Mouse (Mus musculus) ovary, adult 2 months (tissue): Measurements from ENCODE around the gene Med25. TPM values are rescaled to one million over a fixed set of nuclear protein-coding genes. Genes with fewer than 3 reads are reported as not detected.

Source experiments
- polyA plus RNA-seq: library from polyadenylated mRNA; depleted of rRNA; stranded (reverse); fragments of >200 nt; gene quantifications from 2 replicates; pipeline ENCODE4 v1.2.3, GENCODE M21; 2012; rRNA removed

Gene Med25
- polyA plus RNA-seq, result 274 and 494 TPM in 2 replicates

DNA sequence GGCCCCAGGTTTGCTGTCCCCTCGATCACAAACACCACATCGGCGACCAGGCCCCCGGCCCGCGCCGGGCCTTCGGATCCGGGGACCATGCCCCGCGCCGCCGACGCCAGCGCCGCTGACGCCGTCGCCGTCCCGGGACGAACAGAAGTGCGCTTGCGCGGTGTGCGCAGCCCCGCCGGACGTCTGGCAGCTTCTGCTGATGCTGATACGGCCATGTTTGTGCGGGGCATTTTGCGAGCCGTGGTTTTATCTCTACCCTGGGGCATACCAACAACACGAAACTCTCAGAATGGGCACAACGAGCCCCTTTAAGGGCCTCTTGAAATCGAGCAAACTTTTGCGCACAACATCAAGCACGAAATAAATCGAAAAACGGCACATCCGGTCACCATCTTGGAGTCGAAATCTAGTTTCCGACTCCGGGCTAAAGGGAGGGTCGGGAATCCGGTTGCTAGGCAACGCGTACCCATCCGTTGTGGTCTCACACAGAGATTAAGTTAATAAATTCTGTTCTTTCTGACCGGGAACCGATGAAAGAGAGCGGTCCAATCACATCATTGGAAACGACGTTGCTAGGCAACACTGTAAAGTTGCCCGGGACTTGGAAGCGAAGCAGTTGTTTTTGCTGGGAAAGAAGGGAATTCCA, at the start of gene Med25:
TSS of gene Med25 (minus strand) at position 437 of the 646 bp plus-strand sequence.

DNA sequence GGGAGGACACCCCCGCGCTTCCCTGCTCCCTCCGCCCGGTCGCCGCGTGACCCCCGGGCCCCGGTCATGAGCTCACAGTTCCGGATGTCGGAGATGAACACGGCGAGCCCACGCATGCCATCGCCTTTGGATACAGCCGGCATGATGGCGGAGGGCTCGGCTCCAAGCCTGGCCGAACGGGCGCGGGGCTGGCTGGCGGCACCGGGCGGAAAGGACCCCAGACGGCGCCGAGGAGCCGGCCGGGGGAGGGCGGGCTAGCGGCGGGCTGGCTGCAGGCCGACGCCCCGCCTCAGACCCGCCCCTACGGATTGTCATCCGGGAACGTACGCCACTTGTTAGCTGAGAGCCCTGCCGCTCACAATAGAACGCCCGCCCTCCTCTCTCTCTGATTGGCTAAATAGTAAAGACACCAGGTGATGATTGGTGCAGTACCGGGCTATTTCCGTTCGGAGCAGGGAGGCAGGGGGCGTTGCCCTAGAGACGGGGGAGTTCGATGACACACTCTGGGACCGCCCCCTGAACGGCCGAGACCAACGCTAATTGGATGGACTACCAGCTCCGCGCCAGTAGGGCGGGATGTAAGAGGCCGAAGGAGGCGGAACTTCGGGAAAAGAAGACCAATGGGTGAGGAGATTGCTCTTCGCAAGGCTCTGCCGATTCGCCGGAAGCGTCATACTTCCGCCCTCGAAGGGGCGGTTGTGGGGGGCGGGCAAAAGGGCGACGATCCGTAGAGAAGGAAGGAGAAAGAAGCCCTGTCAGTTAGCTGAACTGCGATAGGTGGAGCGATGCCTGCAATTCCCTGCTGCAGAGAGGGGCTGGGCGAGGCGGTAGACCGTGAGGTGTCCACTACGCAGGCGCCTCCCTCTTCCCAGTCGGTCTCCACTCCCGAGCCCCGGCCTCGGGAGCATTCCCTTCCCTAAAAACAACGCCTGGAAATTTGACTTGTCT, 37.0 kb upstream of the Med25 start, which contains the start of gene Ap2a1:
TSS of gene Ap2a1 (minus strand) at position 293 of the 948 bp plus-strand sequence.

DNA sequence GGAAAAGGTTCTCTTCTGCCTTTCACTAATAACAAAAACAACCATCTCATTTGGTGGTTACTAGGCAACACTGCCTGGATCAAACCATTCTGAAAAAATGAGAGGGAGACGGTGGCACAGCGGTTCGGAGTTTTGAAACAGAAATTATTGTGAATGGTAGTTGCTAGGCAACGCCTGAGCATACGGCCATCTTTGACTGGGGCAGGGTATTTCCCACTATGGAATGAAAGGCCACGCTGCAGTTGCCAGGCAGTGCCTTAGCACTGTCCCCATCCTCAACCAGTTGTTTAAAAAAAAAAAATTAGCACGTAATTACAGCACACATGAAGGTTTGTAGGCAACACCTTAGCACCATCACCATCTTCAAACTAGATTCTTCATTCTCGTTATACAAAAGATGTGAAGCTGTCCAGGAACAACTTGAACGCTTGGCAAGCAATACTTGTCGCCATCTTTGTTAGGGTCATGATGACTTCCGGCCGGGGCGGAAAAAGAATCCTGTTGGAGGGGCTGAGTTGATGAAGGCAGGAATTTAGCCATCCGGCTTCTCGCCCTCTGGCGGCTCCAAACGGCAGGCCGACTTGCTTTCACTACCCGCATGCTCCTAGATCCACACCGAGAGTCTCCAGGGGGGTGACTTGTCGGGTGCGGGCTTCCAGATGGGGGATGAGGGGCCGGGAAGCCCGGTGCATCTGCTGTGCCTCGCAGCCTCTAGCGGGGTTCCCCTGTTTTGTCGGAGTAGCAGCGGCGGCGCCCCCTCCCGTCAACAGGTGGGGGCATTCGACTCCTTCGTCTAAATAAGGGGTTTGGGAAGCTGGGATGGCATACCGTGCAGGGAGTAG, 3.3 kb upstream of the Med25 start, which contains the start of gene Fuz:
TSS of gene Fuz (plus strand) at position 487 of the 842 bp plus-strand sequence.

DNA sequence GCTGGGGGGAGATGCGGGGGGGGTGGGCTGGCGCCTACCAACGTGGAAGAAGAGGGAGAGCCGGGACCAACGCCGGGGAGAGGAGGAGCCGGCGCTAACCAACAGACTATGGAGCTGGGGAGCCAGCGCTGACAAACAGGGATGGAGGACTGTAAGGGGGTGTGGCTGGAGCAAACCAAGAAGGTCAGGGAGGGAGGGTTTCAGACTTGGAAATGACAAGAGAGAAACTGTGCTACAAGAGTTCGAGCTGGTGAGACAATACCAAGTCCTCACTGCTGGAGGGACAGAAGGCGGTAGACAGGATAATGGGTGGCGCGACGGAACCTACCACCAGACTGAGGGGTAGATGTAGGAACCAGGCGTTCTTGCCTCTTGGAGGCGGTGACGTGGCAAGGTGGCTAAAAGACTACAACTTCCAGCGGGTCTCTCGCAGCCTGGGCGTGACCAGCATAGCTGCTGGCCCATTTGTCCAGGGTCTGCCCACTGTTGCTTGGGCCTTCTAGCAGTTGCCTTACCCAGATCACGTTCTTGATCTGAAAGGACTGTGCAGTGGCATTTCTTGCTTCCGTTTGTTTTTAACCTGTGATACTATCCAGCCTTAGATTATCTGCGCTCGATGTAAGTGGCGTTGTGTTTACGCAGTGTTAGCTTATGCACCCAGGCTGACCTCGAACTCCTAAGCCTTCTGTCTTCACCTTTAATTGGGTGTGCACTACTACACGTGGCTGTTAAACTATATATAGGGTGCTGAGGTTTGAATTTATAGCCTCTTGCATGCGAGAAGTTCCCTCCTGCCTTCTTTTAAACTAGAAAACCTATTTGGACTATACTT, 22.6 kb downstream of the Med25 start, which contains the start of gene Ptov1:
TSS of gene Ptov1 (minus strand) at position 92 of the 832 bp plus-strand sequence.

DNA sequence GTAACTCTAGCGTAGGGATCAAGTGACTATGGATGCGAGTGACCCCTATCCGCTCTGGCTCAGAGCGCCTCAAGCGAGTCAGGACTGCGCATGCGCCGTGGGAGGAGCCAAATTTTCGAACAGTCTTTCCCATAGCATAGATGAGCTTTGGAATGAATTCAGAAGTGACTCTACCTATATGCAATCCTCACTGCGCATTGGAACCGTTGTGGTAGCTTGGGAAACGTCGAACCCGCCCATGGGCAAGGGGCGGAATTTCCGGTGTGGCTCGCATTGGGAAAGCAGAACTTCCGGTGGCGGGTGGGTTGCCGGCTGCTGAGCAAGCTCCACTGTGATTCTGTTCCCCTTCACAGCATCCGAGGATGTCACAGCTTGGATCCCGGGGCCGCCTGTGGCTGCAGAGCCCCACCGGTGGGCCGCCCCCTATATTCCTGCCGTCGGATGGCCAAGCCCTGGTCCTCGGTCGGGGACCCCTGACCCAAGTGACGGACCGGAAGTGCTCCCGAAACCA, 35.4 kb downstream of the Med25 start, which contains the start of gene Pnkp:
TSS of gene Pnkp (plus strand) at position 98 of the 511 bp plus-strand sequence.

DNA sequence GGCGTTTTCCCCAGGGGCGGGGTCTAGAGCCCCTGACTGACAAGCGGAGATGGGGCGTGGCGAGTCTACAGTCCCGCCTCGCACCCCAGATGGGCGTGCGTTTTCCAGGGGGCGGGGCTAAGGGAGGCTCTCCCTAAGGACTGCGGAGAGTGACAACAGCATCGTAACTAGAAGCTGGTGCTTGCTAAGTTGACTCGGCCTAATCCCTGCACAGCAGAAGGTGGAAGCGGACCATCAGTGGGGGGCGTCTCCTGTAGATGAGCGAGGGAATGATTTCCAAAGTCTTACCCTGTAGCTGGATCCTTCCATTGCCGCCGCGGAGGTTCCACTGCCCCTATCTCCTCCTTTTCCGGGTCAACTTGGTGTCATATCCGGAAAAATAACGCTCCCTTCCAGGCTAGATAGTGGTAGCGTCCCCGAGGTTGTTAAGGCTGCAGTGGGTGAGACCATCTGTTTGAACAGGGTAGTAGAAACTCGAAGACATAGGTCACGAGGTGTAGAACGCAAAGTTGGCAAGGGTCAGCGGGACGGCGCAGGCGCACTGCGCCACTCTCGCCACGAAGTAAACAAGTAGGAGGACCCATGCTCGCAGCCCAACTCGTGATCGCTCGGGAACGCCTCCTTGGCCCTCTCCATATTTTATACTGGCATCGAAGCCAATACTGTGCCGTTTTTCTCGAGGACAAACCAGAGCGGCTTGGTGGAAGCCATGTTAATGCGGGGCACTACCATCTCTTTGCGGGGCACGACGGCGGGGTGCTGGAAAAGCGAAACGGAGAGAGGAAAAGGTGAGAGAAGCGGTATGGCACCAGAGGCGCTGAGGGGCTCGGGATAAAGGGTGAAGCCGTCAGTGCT, 43.7 kb downstream of the Med25 start, which contains the start of the genes Akt1s1 and Tbc1d17:
TSS of gene Akt1s1 (plus strand) at position 431 of the 855 bp plus-strand sequence.
TSS of gene Tbc1d17 (minus strand) at position 519 of the 855 bp plus-strand sequence.

Other genes with a start within 250 kb of the Med25 start
- 9.2 and 12.0 TPM in 2 replicates for gene Myh14, start 221.9 kb downstream of the Med25 start, polyA plus RNA-seq
- gene Izumo2, start 184.0 kb downstream of the Med25 start, polyA plus RNA-seq, result not detected in 2 replicates
- gene Vrk3, start 144.3 kb downstream of the Med25 start, polyA plus RNA-seq, result 30.5 and 41.0 TPM in 2 replicates
- 0.66 and 0.89 TPM in 2 replicates for gene Zfp473, start 141.7 kb downstream of the Med25 start, polyA plus RNA-seq
- 121 and 156 TPM in 2 replicates for gene Nup62, start 76.6 kb downstream of the Med25 start, polyA plus RNA-seq
- gene Il4i1, start 76.3 kb downstream of the Med25 start, polyA plus RNA-seq, result 3.7 and 5.0 TPM in 2 replicates
- gene Atf5, start 76.1 kb downstream of the Med25 start, polyA plus RNA-seq, result 231 and 322 TPM in 2 replicates
- gene Akt1s1, start 43.7 kb downstream of the Med25 start, polyA plus RNA-seq, result 475 and 657 TPM in 2 replicates
- 147 and 164 TPM in 2 replicates for gene Tbc1d17, start 43.6 kb downstream of the Med25 start, polyA plus RNA-seq
- gene Pnkp, start 35.6 kb downstream of the Med25 start, polyA plus RNA-seq, result 65.1 and 72.1 TPM in 2 replicates
- gene Ptov1, start 22.9 kb downstream of the Med25 start, polyA plus RNA-seq, result 762 and 793 TPM in 2 replicates
- 133 and 143 TPM in 2 replicates for gene Fuz, start 3.4 kb upstream of the Med25 start, polyA plus RNA-seq
- gene Ap2a1, start 36.8 kb upstream of the Med25 start, polyA plus RNA-seq, result 132 and 136 TPM in 2 replicates
- gene Tsks, start 50.5 kb upstream of the Med25 start, polyA plus RNA-seq, result 0.08 TPM in 1 of 2 replicates, not detected in the other
- gene Cpt1c, start 82.1 kb upstream of the Med25 start, polyA plus RNA-seq, result 61.1 and 66.1 TPM in 2 replicates
- gene Prmt1, start 93.9 kb upstream of the Med25 start, polyA plus RNA-seq, result 364 and 448 TPM in 2 replicates
- 154 and 158 TPM in 2 replicates for gene Irf3, start 104.9 kb upstream of the Med25 start, polyA plus RNA-seq
- 43.3 and 49.2 TPM in 2 replicates for gene Bcl2l12, start 106.0 kb upstream of the Med25 start, polyA plus RNA-seq
- 116 and 132 TPM in 2 replicates for gene Scaf1, start 123.7 kb upstream of the Med25 start, polyA plus RNA-seq
- gene Rras, start 125.2 kb upstream of the Med25 start, polyA plus RNA-seq, result 161 and 171 TPM in 2 replicates
- 17.5 and 18.4 TPM in 2 replicates for gene Prr12, start 160.2 kb upstream of the Med25 start, polyA plus RNA-seq
- gene Nosip, start 169.7 kb upstream of the Med25 start, polyA plus RNA-seq, result 157 and 163 TPM in 2 replicates
- 90.9 and 100 TPM in 2 replicates for gene Prrg2, start 170.0 kb upstream of the Med25 start, polyA plus RNA-seq
- gene Rcn3, start 199.5 kb upstream of the Med25 start, polyA plus RNA-seq, result 537 and 545 TPM in 2 replicates
- gene Fcgrt, start 211.1 kb upstream of the Med25 start, polyA plus RNA-seq, result 132 and 135 TPM in 2 replicates
- 173 and 237 TPM in 2 replicates for gene Rps11, start 231.7 kb upstream of the Med25 start, polyA plus RNA-seq
- 1,241 and 3,203 TPM in 2 replicates for gene Rpl13a, start 236.0 kb upstream of the Med25 start, polyA plus RNA-seq
- 1.9 TPM in 1 of 2 replicates, not detected in the other for gene Gm45713, start 243.5 kb upstream of the Med25 start, polyA plus RNA-seq
- gene Flt3l, start 243.7 kb upstream of the Med25 start, polyA plus RNA-seq, result 38.5 and 68.0 TPM in 2 replicates